Mouse (Mus musculus) urinary bladder, postnatal 10 days (tissue): ENCODE results near the gene E2f2.

Experiments
- DNase-seq: peaks from one replicate; pipeline ENCODE4 v3.0.0; 2022; ENCODE audit warnings: low spot score

Gene E2f2

GRCm38 (mm10) chr4:136144927-136145292, 27.3 kb upstream of the E2f2 start:
- DNase-seq = no peak

- DNase-seq = no peak
These were observed 26.8 kb upstream of the E2f2 start for GRCm38 (mm10) chr4:136145362-136145885.

GRCm38 (mm10) chr4:136145991-136146711, 26.0 kb upstream of the E2f2 start:
- no peak for DNase-seq

GRCm38 (mm10) chr4:136146712-136147154, 25.5 kb upstream of the E2f2 start:
- no peak for DNase-seq

GRCm38 (mm10) chr4:136147436-136148135, 24.6 kb upstream of the E2f2 start:
- DNase-seq = peak; percentile 51

- DNase-seq = no peak
These were observed 23.7 kb upstream of the E2f2 start for GRCm38 (mm10) chr4:136148342-136149044.

- no peak for DNase-seq
These were observed 23.2 kb upstream of the E2f2 start for GRCm38 (mm10) chr4:136149045-136149379.

- no peak for DNase-seq
These were observed 22.5 kb upstream of the E2f2 start for GRCm38 (mm10) chr4:136149734-136150133.

GRCm38 (mm10) chr4:136150596-136150995, 21.6 kb upstream of the E2f2 start:
- no peak for DNase-seq

GRCm38 (mm10) chr4:136152821-136153220, 19.4 kb upstream of the E2f2 start:
- no peak for DNase-seq

- DNase-seq = no peak
These were observed 17.7 kb upstream of the E2f2 start for GRCm38 (mm10) chr4:136154462-136154861.

GRCm38 (mm10) chr4:136158498-136158897, 13.7 kb upstream of the E2f2 start:
- no peak for DNase-seq

- no peak for DNase-seq
These were observed 12.3 kb upstream of the E2f2 start for GRCm38 (mm10) chr4:136159802-136160397.

GRCm38 (mm10) chr4:136163448-136163847, 8.7 kb upstream of the E2f2 start:
- peak; percentile 57 for DNase-seq

- no peak for DNase-seq
These were observed 7.2 kb upstream of the E2f2 start for GRCm38 (mm10) chr4:136164981-136165380.

- no peak for DNase-seq
These were observed 4.5 kb upstream of the E2f2 start for GRCm38 (mm10) chr4:136167701-136168100.

- DNase-seq = no peak
These were observed 1.8 kb upstream of the E2f2 start for GRCm38 (mm10) chr4:136170401-136170800.

GRCm38 (mm10) chr4:136171455-136171854, 739 bp upstream of the E2f2 start:
- no peak for DNase-seq

GRCm38 (mm10) chr4:136172542-136173209, 482 bp downstream of the E2f2 start:
- no peak for DNase-seq

GRCm38 (mm10) chr4:136173210-136173715, 1.1 kb downstream of the E2f2 start:
- DNase-seq = no peak
